Mouse (Mus musculus) limb, embryonic 10.5 days (tissue): Measurements from ENCODE around the gene 1700017B05Rik. TPM values are rescaled to one million over a fixed set of nuclear protein-coding genes. Genes with fewer than 3 reads are reported as not detected.

Source experiments
- DNase-seq: peaks from one replicate; pipeline ENCODE4 v3.0.0-alpha.2; 2017; ENCODE audit warnings: low spot score
- H3K27ac ChIP-seq: fragments of 300-500 bp; sonication (generic); 2 replicates; pipeline ENCODE4 v1.5.1; 2016; ENCODE audit warnings: mild to moderate bottlenecking
- H3K27me3 ChIP-seq: fragments of 300-500 bp; sonication (generic); 2 replicates; pipeline ENCODE4 v1.6.1; 2016; ENCODE audit warnings: low read depth, mild to moderate bottlenecking; ENCODE audit not compliant: poor library complexity, severe bottlenecking
- H3K36me3 ChIP-seq: fragments of 300-500 bp; sonication (generic); 2 replicates; pipeline ENCODE4 v1.6.1; 2016; ENCODE audit warnings: mild to moderate bottlenecking, moderate library complexity
- H3K4me1 ChIP-seq: fragments of 300-500 bp; sonication (generic); 2 replicates; pipeline ENCODE4 v1.6.1; 2016
- H3K4me3 ChIP-seq: fragments of 300-500 bp; sonication (generic); 2 replicates; pipeline ENCODE4 v1.5.1; 2016; ENCODE audit warnings: mild to moderate bottlenecking, moderate library complexity
- H3K9me3 ChIP-seq: fragments of 300-500 bp; sonication (generic); replicated peaks from 2 replicates; pipeline ENCODE4 v1.6.1; 2016; ENCODE audit warnings: mild to moderate bottlenecking
- WGBS: fragments of 180-500 bp; shearing (Covaris S2); methylation state at CpG from one replicate; pipeline ENCODE4 v1.1.7; 2016; 5-methylcytosine and 5-hydroxymethylcytosine counted together
- polyA plus RNA-seq: library from polyadenylated mRNA; unstranded; fragments of >200 nt; fragmentation: Nextera tagmentation; extraction: Ambion mirVana; gene quantifications from 2 replicates; pipeline ENCODE4 v1.2.1, GENCODE M21; 2016

Gene 1700017B05Rik
- polyA plus RNA-seq, 1 experiment from 2014 or later, result 17.7 TPM

- no peak overlapping the region for H3K4me3 ChIP-seq
- 91% methylated on average over 6 of the region's 6 CpGs for WGBS
Observed at GRCm38 (mm10) chr9:57287183-57287582, 24.8 kb upstream of the 1700017B05Rik start.

GRCm38 (mm10) chr9:57283311-57283710, 20.9 kb upstream of the 1700017B05Rik start:
- Histone ChIP-seq H3K4me1 (peaks cover 30% of the 10 kb centered on the region), H3K9me3 (no peaks in the 10 kb centered on the region), H3K4me3 (no peak overlapping the region), H3K27ac (no peak overlapping the region), H3K36me3 (no peaks in the 10 kb centered on the region), H3K27me3 (peaks cover 24% of the 10 kb centered on the region)
- WGBS, result 70% methylated on average over 4 of the region's 4 CpGs
- DNase-seq, result no peak

More at GRCm38 (mm10) chr9:57287183-57287582, 24.8 kb upstream of the 1700017B05Rik start:
- no peak for DNase-seq
- Histone ChIP-seq H3K36me3 (no peaks in the 10 kb centered on the region), H3K4me1 (peaks cover 7% of the 10 kb centered on the region), H3K27ac (no peak overlapping the region), H3K9me3 (no peaks in the 10 kb centered on the region), H3K27me3 (peaks cover 9% of the 10 kb centered on the region)

- WGBS, result 90% methylated on average over 3 of the region's 3 CpGs
- H3K27me3 ChIP-seq, result peaks cover 25% of the 10 kb centered on the region
- peaks cover 36% of the 10 kb centered on the region for H3K4me1 ChIP-seq
Observed at GRCm38 (mm10) chr9:57282686-57283085, 20.3 kb upstream of the 1700017B05Rik start.

GRCm38 (mm10) chr9:57281549-57281948, 19.1 kb upstream of the 1700017B05Rik start:
- Histone ChIP-seq H3K4me3 (peak overlapping the region; percentile 30), H3K27me3 (peaks cover 27% of the 10 kb centered on the region), H3K36me3 (no peaks in the 10 kb centered on the region), H3K27ac (peak overlapping the region; percentile 72), H3K4me1 (peaks cover 39% of the 10 kb centered on the region), H3K9me3 (no peaks in the 10 kb centered on the region)
- WGBS, result 21% methylated on average over 20 of the region's 20 CpGs
- no peak for DNase-seq

More at GRCm38 (mm10) chr9:57282686-57283085, 20.3 kb upstream of the 1700017B05Rik start:
- Histone ChIP-seq H3K9me3 (no peaks in the 10 kb centered on the region), H3K27ac (no peak overlapping the region), H3K36me3 (no peaks in the 10 kb centered on the region), H3K4me3 (no peak overlapping the region)
- DNase-seq, result no peak

GRCm38 (mm10) chr9:57279441-57279840, 17.0 kb upstream of the 1700017B05Rik start:
- no peak overlapping the region for H3K27ac ChIP-seq
- no peaks in the 10 kb centered on the region for H3K9me3 ChIP-seq
- H3K36me3 ChIP-seq, result no peaks in the 10 kb centered on the region
- H3K27me3 ChIP-seq, result peaks cover 28% of the 10 kb centered on the region
- no peak for DNase-seq
- 41% methylated on average over 4 of the region's 4 CpGs for WGBS
- H3K4me1 ChIP-seq, result peaks cover 40% of the 10 kb centered on the region
- H3K4me3 ChIP-seq, result no peak overlapping the region

GRCm38 (mm10) chr9:57278268-57278667, 15.9 kb upstream of the 1700017B05Rik start:
- no peak overlapping the region for H3K4me3 ChIP-seq
- H3K9me3 ChIP-seq, result no peaks in the 10 kb centered on the region
- peaks cover 36% of the 10 kb centered on the region for H3K27me3 ChIP-seq
- WGBS, result 48% methylated on average over 4 of the region's 4 CpGs
- DNase-seq, result no peak
- peak overlapping the region; percentile 19; the same call in 1 of the 2 replicates for H3K27ac ChIP-seq
- peaks cover 47% of the 10 kb centered on the region for H3K4me1 ChIP-seq
- H3K36me3 ChIP-seq, result no peaks in the 10 kb centered on the region

- Histone ChIP-seq H3K9me3 (no peaks in the 10 kb centered on the region), H3K36me3 (no peaks in the 10 kb centered on the region), H3K27me3 (peaks cover 29% of the 10 kb centered on the region), H3K4me3 (no peak overlapping the region), H3K27ac (no peak overlapping the region), H3K4me1 (peaks cover 52% of the 10 kb centered on the region)
- DNase-seq, result no peak
Observed at GRCm38 (mm10) chr9:57276311-57276710, 13.9 kb upstream of the 1700017B05Rik start.

GRCm38 (mm10) chr9:57273805-57274494, 11.5 kb upstream of the 1700017B05Rik start:
- Histone ChIP-seq H3K27ac (no peak overlapping the region), H3K4me1 (peaks cover 65% of the 10 kb centered on the region), H3K4me3 (no peak overlapping the region), H3K36me3 (no peaks in the 10 kb centered on the region), H3K9me3 (no peaks in the 10 kb centered on the region), H3K27me3 (peaks cover 34% of the 10 kb centered on the region)
- WGBS, result 36% methylated on average over 6 of the region's 6 CpGs
- no peak for DNase-seq

- no peak for DNase-seq
- Histone ChIP-seq H3K27me3 (peaks cover 34% of the 10 kb centered on the region), H3K9me3 (no peaks in the 10 kb centered on the region), H3K4me3 (no peak overlapping the region), H3K4me1 (peaks cover 65% of the 10 kb centered on the region), H3K36me3 (no peaks in the 10 kb centered on the region), H3K27ac (no peak overlapping the region)
- WGBS, result 50% methylated on average over 8 of the region's 8 CpGs
Observed at GRCm38 (mm10) chr9:57272902-57273804, 10.7 kb upstream of the 1700017B05Rik start.

GRCm38 (mm10) chr9:57271837-57272562, 9.6 kb upstream of the 1700017B05Rik start:
- 45% methylated on average over 9 of the region's 9 CpGs for WGBS
- H3K9me3 ChIP-seq, result no peaks in the 10 kb centered on the region
- no peaks in the 10 kb centered on the region for H3K36me3 ChIP-seq
- DNase-seq, result no peak
- H3K4me3 ChIP-seq, result 0 out of 2 replicates have a peak overlapping the region, but pooled peaks have one; percentile 4
- H3K27ac ChIP-seq, result peak overlapping the region; percentile 46; the same call in 1 of the 2 replicates
- peaks cover 69% of the 10 kb centered on the region for H3K4me1 ChIP-seq
- peaks cover 37% of the 10 kb centered on the region for H3K27me3 ChIP-seq

GRCm38 (mm10) chr9:57271081-57271480, 8.7 kb upstream of the 1700017B05Rik start:
- no peak for DNase-seq
- Histone ChIP-seq H3K36me3 (no peaks in the 10 kb centered on the region), H3K4me1 (peaks cover 79% of the 10 kb centered on the region), H3K4me3 (no peak overlapping the region), H3K27ac (no peak overlapping the region), H3K9me3 (no peaks in the 10 kb centered on the region), H3K27me3 (peaks cover 46% of the 10 kb centered on the region)
- 8% methylated on average over 1 of the region's 1 CpGs for WGBS

- no peaks in the 10 kb centered on the region for H3K9me3 ChIP-seq
- H3K36me3 ChIP-seq, result no peaks in the 10 kb centered on the region
- peaks cover 85% of the 10 kb centered on the region for H3K4me1 ChIP-seq
- H3K27me3 ChIP-seq, result peaks cover 53% of the 10 kb centered on the region
- no peak overlapping the region for H3K27ac ChIP-seq
- peak; percentile 50 for DNase-seq
- 0 out of 2 replicates have a peak overlapping the region, but pooled peaks have one; percentile 11 for H3K4me3 ChIP-seq
- 1% methylated on average over 8 of the region's 8 CpGs for WGBS
Observed at GRCm38 (mm10) chr9:57270399-57270798, 8.0 kb upstream of the 1700017B05Rik start.
